Mouse (Mus musculus): ENCODE results near the gene Kpna7. TPM values are rescaled to one million over a fixed set of nuclear protein-coding genes. Genes with fewer than 3 reads are reported as not detected.
A peak's percentile ranks its signal among the peaks of the same experiment; 100 is the strongest.

Kpna7 gene
- polyA plus RNA-seq, 1 experiment from 2014 or later = not detected

DNA sequence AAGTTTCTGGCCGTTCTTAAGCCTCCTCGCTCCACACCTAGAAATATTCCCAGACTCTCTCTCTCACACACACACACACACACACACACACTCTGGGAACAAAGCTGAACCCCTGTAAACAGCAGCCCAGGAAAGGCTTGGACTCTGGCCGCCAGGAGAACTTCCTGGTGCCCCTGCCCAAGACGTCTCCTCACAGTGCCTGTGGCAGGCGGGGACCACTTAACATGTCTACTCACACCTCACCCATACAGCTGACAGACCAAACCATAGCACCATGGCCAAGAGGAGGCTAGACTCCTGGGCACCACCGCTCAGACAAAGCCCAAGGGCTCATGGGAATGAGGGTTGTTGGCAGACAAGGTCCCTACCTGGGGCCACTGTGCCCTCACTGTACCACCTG lies 140.5 kb downstream of the Kpna7 start:
- H3K9me3 ChIP-seq (replicated peaks; ENCODE audit: control insufficient read depth, low read length) = no peaks in the 10 kb centered on the region
- no peak overlapping the region for H3K27ac ChIP-seq (ENCODE audit: low read depth, low read length)
- peaks cover 21% of the 10 kb centered on the region for H3K4me1 ChIP-seq (ENCODE audit: control insufficient read depth, insufficient read depth, low read length)
- ATAC-seq (replicated peaks; ENCODE audit: insufficient number of reproducible peaks, low FRiP score, low TSS enrichment) = 0 out of 2 replicates have a peak, but pooled peaks have one; percentile 32
- WGBS (ENCODE audit: insufficient replicate concordance) = 63% methylated on average over 6 of the region's 6 CpGs
- H3K27me3 ChIP-seq (ENCODE audit: control insufficient read depth, insufficient read depth, low read length) = no peaks in the 10 kb centered on the region
- H3K9ac ChIP-seq (ENCODE audit: low read depth, low read length) = no peak overlapping the region
- no peaks in the 10 kb centered on the region for H3K36me3 ChIP-seq (ENCODE audit: control insufficient read depth, insufficient read depth, low read length)
- no peak overlapping the region for H3K4me2 ChIP-seq
- H3K4me3 ChIP-seq (ENCODE audit: low read depth, low read length) = no peak overlapping the region

DNA sequence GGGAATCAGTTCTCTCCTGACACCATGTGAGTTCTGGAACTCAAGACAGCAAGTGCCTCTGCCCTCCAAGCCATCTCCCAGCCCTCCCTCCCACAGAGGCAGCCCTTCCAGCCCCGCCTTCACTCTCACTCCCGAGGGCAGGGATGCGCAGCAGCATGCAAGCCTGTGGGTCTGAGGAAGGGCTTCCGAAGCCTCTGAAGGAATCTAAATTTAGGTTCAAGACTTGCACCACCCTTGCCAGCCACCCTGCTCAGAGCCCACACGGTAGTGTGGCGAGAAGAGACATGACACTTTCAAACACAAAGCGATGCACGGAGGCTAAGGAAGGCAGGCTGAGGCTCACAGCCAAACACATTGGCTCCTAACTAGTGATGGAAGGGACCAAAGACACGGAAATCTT lies 141.4 kb downstream of the Kpna7 start:
- H3K27me3 ChIP-seq (ENCODE audit: control insufficient read depth, insufficient read depth, low read length) = no peaks in the 10 kb centered on the region
- H3K36me3 ChIP-seq (ENCODE audit: control insufficient read depth, insufficient read depth, low read length) = no peaks in the 10 kb centered on the region
- no peak overlapping the region for H3K9ac ChIP-seq (ENCODE audit: low read depth, low read length)
- 51% methylated on average over 9 of the region's 9 CpGs for WGBS (ENCODE audit: insufficient replicate concordance)
- H3K9me3 ChIP-seq (replicated peaks; ENCODE audit: control insufficient read depth, low read length) = no peaks in the 10 kb centered on the region
- H3K27ac ChIP-seq (ENCODE audit: low read depth, low read length) = no peak overlapping the region
- no peak overlapping the region for H3K4me3 ChIP-seq (ENCODE audit: low read depth, low read length)
- ATAC-seq (replicated peaks; ENCODE audit: insufficient number of reproducible peaks, low FRiP score, low TSS enrichment) = no peak
- peaks cover 24% of the 10 kb centered on the region for H3K4me1 ChIP-seq (ENCODE audit: control insufficient read depth, insufficient read depth, low read length)
- H3K4me2 ChIP-seq = no peak overlapping the region

DNA sequence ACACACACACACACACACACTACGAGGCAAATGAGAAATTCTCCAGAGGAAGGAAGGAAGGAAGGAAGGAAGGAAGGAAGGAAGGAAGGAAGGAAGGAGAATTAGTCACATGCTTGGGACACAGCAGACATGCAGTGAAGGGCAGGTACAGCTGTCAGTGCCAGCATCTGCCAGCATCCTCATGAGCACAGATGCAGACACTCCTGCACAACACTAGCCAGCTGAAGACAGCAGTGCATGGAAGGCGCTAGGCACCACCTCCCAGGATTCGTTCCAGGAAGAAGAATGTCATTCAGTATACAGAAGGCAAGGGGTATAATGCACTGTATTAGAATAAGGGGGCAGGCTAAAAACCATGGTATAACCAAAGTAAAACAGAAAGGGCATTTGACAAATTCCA lies 142.9 kb downstream of the Kpna7 start:
- no peak overlapping the region for H3K4me3 ChIP-seq (ENCODE audit: low read depth, low read length)
- H3K27me3 ChIP-seq (ENCODE audit: control insufficient read depth, insufficient read depth, low read length) = no peaks in the 10 kb centered on the region
- H3K36me3 ChIP-seq (ENCODE audit: control insufficient read depth, insufficient read depth, low read length) = no peaks in the 10 kb centered on the region
- ATAC-seq (replicated peaks; ENCODE audit: insufficient number of reproducible peaks, low FRiP score, low TSS enrichment) = no peak
- H3K9ac ChIP-seq (ENCODE audit: low read depth, low read length) = no peak overlapping the region
- no peak overlapping the region for H3K27ac ChIP-seq (ENCODE audit: low read depth, low read length)
- peaks cover 27% of the 10 kb centered on the region for H3K4me1 ChIP-seq (ENCODE audit: control insufficient read depth, insufficient read depth, low read length)
- no peak overlapping the region for H3K4me2 ChIP-seq
- H3K9me3 ChIP-seq (replicated peaks; ENCODE audit: control insufficient read depth, low read length) = no peaks in the 10 kb centered on the region
- WGBS (ENCODE audit: insufficient replicate concordance) = 75% methylated on average over 3 of the region's 3 CpGs

DNA sequence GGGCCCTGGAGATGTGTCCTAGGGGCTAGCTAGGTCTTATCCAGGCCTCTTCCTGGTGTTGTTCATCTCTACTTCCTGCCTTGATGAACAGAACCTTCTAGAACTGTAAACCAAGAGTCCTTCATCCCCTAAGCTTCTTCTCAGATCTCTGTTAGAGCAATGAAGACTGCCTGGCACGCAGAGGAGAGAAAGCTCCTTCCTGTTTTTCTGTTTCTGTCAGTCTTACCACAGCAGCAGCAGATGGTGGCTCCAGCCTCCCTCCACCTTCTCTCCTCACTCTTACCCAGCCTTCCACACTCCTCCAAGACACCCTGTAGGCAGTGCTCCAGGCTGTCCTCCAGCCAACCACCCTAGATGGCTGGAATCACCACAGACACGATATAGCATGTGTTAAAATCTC lies 146.5 kb downstream of the Kpna7 start:
- peaks cover 38% of the 10 kb centered on the region for H3K4me1 ChIP-seq (ENCODE audit: control insufficient read depth, insufficient read depth, low read length)
- no peak overlapping the region for H3K9ac ChIP-seq (ENCODE audit: low read depth, low read length)
- no peak overlapping the region for H3K4me2 ChIP-seq
- ATAC-seq (replicated peaks; ENCODE audit: insufficient number of reproducible peaks, low FRiP score, low TSS enrichment) = no peak
- 67% methylated on average over 2 of the region's 2 CpGs for WGBS (ENCODE audit: insufficient replicate concordance)
- no peaks in the 10 kb centered on the region for H3K36me3 ChIP-seq (ENCODE audit: control insufficient read depth, insufficient read depth, low read length)
- H3K27ac ChIP-seq (ENCODE audit: low read depth, low read length) = no peak overlapping the region
- H3K9me3 ChIP-seq (replicated peaks; ENCODE audit: control insufficient read depth, low read length) = no peaks in the 10 kb centered on the region
- no peaks in the 10 kb centered on the region for H3K27me3 ChIP-seq (ENCODE audit: control insufficient read depth, insufficient read depth, low read length)
- H3K4me3 ChIP-seq (ENCODE audit: low read depth, low read length) = no peak overlapping the region

Other genes starting within 250 kb of the Kpna7 start
- 14.3 and 15.7 TPM in 2 replicates for gene Smurf1, start 118.2 kb downstream of the Kpna7 start, polyA plus RNA-seq (2014; fragmentation: Nextera tagmentation; extraction: Ambion mirVana)
- not detected in 2 replicates for gene Gm4871, start 51.3 kb downstream of the Kpna7 start, polyA plus RNA-seq (2014; fragmentation: Nextera tagmentation; extraction: Ambion mirVana)
- gene 1700018F24Rik, start 41.0 kb downstream of the Kpna7 start, polyA plus RNA-seq (2014; fragmentation: Nextera tagmentation; extraction: Ambion mirVana) = not detected in 2 replicates
- 112 and 115 TPM in 2 replicates for gene Arpc1a, start 200 bp downstream of the Kpna7 start, polyA plus RNA-seq (2014; fragmentation: Nextera tagmentation; extraction: Ambion mirVana)
- gene Arpc1b, start 30.2 kb upstream of the Kpna7 start, polyA plus RNA-seq (2014; fragmentation: Nextera tagmentation; extraction: Ambion mirVana) = 95.4 and 127 TPM in 2 replicates
- 76.5 and 92.4 TPM in 2 replicates for gene Pdap1, start 56.2 kb upstream of the Kpna7 start, polyA plus RNA-seq (2014; fragmentation: Nextera tagmentation; extraction: Ambion mirVana)
- 172 and 179 TPM in 2 replicates for gene Bud31, start 56.3 kb upstream of the Kpna7 start, polyA plus RNA-seq (2014; fragmentation: Nextera tagmentation; extraction: Ambion mirVana)
- 7.4 and 10.7 TPM in 2 replicates for gene Ptcd1, start 83.1 kb upstream of the Kpna7 start, polyA plus RNA-seq (2014; fragmentation: Nextera tagmentation; extraction: Ambion mirVana)
- gene Cpsf4, start 83.2 kb upstream of the Kpna7 start, polyA plus RNA-seq (2014; fragmentation: Nextera tagmentation; extraction: Ambion mirVana) = 15.1 and 17.2 TPM in 2 replicates
- 928 and 936 TPM in 2 replicates for gene Atp5j2, start 108.0 kb upstream of the Kpna7 start, polyA plus RNA-seq (2014; fragmentation: Nextera tagmentation; extraction: Ambion mirVana)
- 6.5 and 7.4 TPM in 2 replicates for gene Zkscan14, start 117.8 kb upstream of the Kpna7 start, polyA plus RNA-seq (2014; fragmentation: Nextera tagmentation; extraction: Ambion mirVana)
- 9.0 and 10.9 TPM in 2 replicates for gene Zkscan5, start 120.5 kb upstream of the Kpna7 start, polyA plus RNA-seq (2014; fragmentation: Nextera tagmentation; extraction: Ambion mirVana)
- 33.2 and 34.1 TPM in 2 replicates for gene Zfp655, start 147.7 kb upstream of the Kpna7 start, polyA plus RNA-seq (2014; fragmentation: Nextera tagmentation; extraction: Ambion mirVana)
- gene Zscan25, start 196.5 kb upstream of the Kpna7 start, polyA plus RNA-seq (2014; fragmentation: Nextera tagmentation; extraction: Ambion mirVana) = 0.23 and 0.94 TPM in 2 replicates

Data from heart, embryonic 11.5 days (tissue).